Mouse (Mus musculus) midbrain, embryonic 10.5 days (tissue): ENCODE data around the gene Ly75. TPM values are rescaled to one million over a fixed set of nuclear protein-coding genes. Genes with fewer than 3 reads are reported as not detected.
A peak's percentile ranks its signal among the peaks of the same experiment; 100 is the strongest.

Experiments used
- DNase-seq: peaks from one replicate; pipeline ENCODE4 v3.0.0-alpha.2; 2017; ENCODE audit warnings: low spot score
- H3K27ac ChIP-seq: fragments of 300-500 bp; sonication (generic); replicated peaks from 2 replicates; pipeline ENCODE4 v1.5.1; 2016; ENCODE audit warnings: mild to moderate bottlenecking
- H3K27me3 ChIP-seq: fragments of 300-500 bp; sonication (generic); 2 replicates; pipeline ENCODE4 v1.6.1; 2016; ENCODE audit warnings: low read depth, mild to moderate bottlenecking; ENCODE audit not compliant: poor library complexity, severe bottlenecking
- H3K36me3 ChIP-seq: fragments of 300-500 bp; sonication (generic); 2 replicates; pipeline ENCODE4 v1.6.1; 2016; ENCODE audit warnings: mild to moderate bottlenecking, moderate library complexity
- H3K4me1 ChIP-seq: fragments of 300-500 bp; sonication (generic); 2 replicates; pipeline ENCODE4 v1.6.1; 2016
- H3K4me3 ChIP-seq: fragments of 300-500 bp; sonication (generic); 2 replicates; pipeline ENCODE4 v1.5.1; 2016; ENCODE audit warnings: mild to moderate bottlenecking, moderate library complexity
- H3K9me3 ChIP-seq: fragments of 300-500 bp; sonication (generic); replicated peaks from 2 replicates; pipeline ENCODE4 v1.6.1; 2016; ENCODE audit warnings: mild to moderate bottlenecking
- WGBS: fragments of 180-500 bp; shearing (Covaris S2); methylation state at CpG from one replicate; pipeline ENCODE4 v1.1.7; 2016; 5-methylcytosine and 5-hydroxymethylcytosine counted together
- polyA plus RNA-seq: library from polyadenylated mRNA; unstranded; fragments of >200 nt; fragmentation: Nextera tagmentation; extraction: Ambion mirVana; gene quantifications from 2 replicates; pipeline ENCODE4 v1.2.1, GENCODE M21; 2016

Gene Ly75
- polyA plus RNA-seq, 1 experiment from 2014 or later: 3.6 TPM

DNA sequence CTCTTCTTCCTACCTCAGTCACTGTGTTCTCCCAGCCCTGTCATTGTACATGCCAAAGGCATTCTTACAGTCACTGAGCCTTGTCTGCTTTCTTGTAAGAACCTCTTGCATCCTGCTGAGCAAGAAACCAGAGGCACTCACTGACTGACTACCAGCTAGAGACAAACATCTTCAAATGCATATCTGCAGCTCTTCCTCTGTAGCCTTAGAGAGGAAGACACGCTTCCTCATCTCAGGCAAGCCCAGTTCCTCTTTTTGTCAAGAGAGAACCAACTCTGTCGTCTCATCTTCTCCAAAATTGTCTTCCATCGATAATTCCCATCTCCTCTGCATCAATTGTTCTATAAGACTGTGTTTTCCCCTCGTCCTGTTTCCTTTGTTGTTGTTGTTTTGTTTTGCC, 94.5 kb downstream of the Ly75 start:
- 82% methylated on average over 4 of the region's 4 CpGs for WGBS
- H3K9me3 ChIP-seq: no peaks in the 10 kb centered on the region

DNA sequence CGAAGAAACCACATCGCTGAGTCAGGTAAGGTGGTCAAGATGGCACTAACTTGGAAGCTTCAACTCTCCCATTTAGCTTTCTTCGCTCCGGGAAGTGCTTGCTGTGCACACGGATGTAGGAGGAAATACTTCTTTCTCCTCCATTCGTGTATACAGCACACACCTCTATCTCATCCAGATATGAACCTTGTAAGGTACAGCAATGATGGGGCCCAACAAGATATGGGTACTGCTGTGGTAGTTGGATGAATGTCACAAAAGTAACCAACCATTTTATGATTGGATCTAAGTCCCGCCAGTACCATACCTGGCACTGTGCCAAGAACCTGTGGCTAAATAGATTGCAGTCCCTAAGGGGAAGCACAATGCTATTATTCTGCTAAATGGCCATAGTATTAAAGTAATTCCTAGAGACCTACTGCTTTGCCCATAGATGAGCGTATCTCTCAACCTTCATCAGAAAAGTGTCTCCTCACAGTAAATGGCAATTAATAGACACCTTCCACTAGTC, 97.9 kb downstream of the Ly75 start:
- Histone ChIP-seq H3K4me1 (peaks cover 18% of the 10 kb centered on the region), H3K4me3 (no peak overlapping the region), H3K27ac (no peak overlapping the region), H3K9me3 (no peaks in the 10 kb centered on the region), H3K27me3 (peaks cover 41% of the 10 kb centered on the region), H3K36me3 (no peaks in the 10 kb centered on the region)
- WGBS: 93% methylated on average over 8 of the region's 8 CpGs
- no peak for DNase-seq

More for the DNA sequence above, 94.5 kb downstream of the Ly75 start:
- Histone ChIP-seq H3K36me3 (no peaks in the 10 kb centered on the region), H3K27me3 (peaks cover 26% of the 10 kb centered on the region), H3K4me1 (peaks cover 7% of the 10 kb centered on the region), H3K4me3 (no peak overlapping the region), H3K27ac (no peak overlapping the region)
- no peak for DNase-seq

DNA sequence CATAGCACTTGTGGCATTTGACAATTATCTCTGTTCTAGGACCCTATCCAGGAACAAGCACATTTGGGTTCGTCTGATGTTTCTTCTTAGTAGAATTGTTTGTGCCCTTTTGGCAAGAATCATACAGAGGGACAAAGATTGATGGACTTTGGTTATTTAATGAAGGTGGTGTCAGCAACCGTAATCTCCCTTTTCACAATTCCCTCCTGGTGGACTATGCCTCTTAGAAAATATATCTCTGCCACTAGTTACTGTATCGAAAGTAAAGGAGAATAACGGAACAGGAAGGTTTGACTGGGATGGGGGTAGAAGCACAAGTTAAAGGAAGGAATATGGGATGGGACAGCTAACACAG, 98.7 kb downstream of the Ly75 start, which contains the start of gene Cd302:
Gene Cd302 (minus strand): TSS at position 22 of the 355 bp plus-strand sequence.
- H3K4me1 ChIP-seq: peaks cover 18% of the 10 kb centered on the region
- no peak for DNase-seq
- WGBS: 66% methylated on average over 4 of the region's 4 CpGs
- peak within 1 kb of the TSS; percentile 78 for H3K27ac ChIP-seq
- peak within 1 kb of the TSS; percentile 62 for H3K4me3 ChIP-seq
- H3K27me3 ChIP-seq: peaks cover 41% of the 10 kb centered on the region
- H3K36me3 ChIP-seq: no peaks in the 10 kb centered on the region
- H3K9me3 ChIP-seq: no peaks in the 10 kb centered on the region

DNA sequence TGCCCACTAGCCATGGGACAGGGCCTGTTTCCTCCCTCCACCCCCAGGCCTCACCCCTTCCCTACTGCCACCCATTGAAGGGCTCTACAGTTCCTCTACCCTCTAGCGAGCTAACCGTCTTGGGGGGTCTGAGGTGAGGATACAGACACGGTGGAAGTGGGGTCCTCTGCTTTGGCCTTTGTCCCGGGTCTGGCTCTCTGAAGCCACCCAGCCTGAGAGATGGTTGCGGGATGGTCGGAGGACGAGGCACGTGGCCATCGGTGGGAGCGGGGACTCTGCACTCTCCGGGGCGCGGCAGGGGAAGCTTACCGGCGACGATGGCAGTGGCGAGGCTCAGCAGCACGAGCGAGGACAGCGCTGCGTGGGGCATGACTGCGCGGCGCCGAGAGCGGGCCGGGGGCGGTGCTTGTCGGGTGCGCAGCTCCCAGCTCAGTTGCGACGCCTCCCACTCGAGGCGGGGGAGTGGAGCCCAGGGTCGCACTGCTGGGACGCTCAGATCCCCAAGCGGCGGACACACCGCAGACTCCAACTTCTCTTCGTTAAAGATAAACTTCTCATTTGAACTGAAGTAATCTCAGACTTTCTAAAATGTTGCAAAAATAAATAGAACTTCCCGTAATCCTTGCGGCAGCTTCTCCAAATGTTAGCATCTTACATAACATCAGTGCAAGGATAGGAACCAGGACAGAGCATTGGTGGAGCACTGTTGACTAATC, 99.2 kb downstream of the Ly75 start:
- Histone ChIP-seq H3K27ac (peak overlapping the region; percentile 78), H3K36me3 (no peaks in the 10 kb centered on the region), H3K4me1 (peaks cover 18% of the 10 kb centered on the region), H3K4me3 (peak overlapping the region; percentile 62), H3K9me3 (no peaks in the 10 kb centered on the region), H3K27me3 (peaks cover 41% of the 10 kb centered on the region)
- WGBS: 1% methylated on average over 42 of the region's 42 CpGs
- peak; percentile 57 for DNase-seq

DNA sequence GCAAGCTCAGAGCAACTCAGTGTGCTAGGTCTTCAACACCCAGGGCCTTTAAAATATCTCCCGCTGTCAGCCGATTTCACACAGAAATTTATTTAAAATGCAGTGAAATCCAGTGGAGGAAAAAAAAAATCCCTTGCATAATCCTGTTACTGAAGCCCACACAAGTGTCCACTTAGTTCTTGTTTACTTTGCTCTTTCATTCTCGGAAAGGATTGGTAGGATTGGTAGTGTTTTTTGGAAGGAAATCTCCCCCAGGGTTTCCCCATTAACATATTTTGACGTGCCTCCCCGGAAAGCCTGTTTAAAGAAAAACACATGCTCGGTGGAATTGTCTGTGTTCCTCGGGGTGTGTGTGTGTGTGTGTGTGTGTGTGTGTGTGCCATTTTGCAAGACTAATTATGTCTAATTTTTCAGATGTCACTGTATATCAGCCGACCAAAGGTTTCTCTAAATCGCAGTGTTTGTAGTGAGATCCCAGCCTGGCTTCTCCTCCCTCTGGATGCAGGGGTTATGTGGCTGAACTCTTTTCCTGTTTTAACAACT, 99.8 kb downstream of the Ly75 start:
- Histone ChIP-seq H3K27me3 (peaks cover 41% of the 10 kb centered on the region), H3K4me3 (peak overlapping the region; percentile 62), H3K27ac (peak overlapping the region; percentile 78), H3K9me3 (no peaks in the 10 kb centered on the region), H3K36me3 (no peaks in the 10 kb centered on the region), H3K4me1 (peaks cover 18% of the 10 kb centered on the region)
- 10% methylated on average over 9 of the region's 9 CpGs for WGBS
- DNase-seq: no peak

DNA sequence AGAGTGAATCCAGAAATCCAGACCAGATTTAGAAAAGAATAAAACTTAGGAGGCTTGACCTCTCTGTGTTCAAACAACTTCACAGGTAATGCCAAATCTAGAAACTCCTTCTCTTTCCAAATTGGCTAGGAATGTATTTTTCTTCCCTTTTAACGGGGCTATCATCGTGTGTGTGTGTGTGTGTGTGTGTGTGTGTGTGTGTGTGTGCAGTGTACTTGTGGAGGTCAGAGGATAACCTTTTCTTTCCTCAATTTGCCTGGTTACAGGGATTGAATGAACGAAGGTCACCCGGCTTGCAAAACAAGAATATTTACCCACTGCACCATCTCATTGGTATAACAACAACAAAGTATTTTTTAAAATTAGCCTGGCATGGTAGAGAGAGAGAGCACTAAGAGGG, 100.5 kb downstream of the Ly75 start:
- H3K4me1 ChIP-seq: peaks cover 18% of the 10 kb centered on the region
- peaks cover 41% of the 10 kb centered on the region for H3K27me3 ChIP-seq
- H3K27ac ChIP-seq: no peak overlapping the region
- 78% methylated on average over 4 of the region's 4 CpGs for WGBS
- H3K4me3 ChIP-seq: no peak overlapping the region
- no peak for DNase-seq
- H3K36me3 ChIP-seq: no peaks in the 10 kb centered on the region
- no peaks in the 10 kb centered on the region for H3K9me3 ChIP-seq

DNA sequence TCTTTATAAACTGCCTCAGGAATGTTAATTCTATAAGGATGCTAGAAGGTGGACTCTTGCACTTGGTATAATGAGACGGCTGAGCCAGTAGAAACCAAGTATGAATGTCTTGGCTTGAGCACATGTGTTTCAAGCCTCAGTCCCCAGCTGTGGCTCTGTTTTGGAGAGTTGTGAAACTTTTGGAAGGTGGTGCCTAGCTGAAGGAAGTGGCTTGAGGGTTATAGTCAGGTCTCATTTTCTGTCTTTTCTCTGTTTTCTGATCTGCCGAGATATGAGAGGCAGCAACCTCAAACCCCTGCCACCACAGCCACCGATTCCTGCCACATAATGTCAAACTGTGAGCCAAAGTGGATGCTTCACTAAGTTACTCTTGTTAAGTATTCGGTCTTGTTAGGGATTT, 104.5 kb downstream of the Ly75 start:
- Histone ChIP-seq H3K27me3 (peaks cover 16% of the 10 kb centered on the region), H3K27ac (no peak overlapping the region), H3K36me3 (no peaks in the 10 kb centered on the region), H3K9me3 (no peaks in the 10 kb centered on the region), H3K4me1 (peaks cover 11% of the 10 kb centered on the region), H3K4me3 (no peak overlapping the region)
- WGBS: 89% methylated on average over 4 of the region's 4 CpGs
- no peak for DNase-seq

DNA sequence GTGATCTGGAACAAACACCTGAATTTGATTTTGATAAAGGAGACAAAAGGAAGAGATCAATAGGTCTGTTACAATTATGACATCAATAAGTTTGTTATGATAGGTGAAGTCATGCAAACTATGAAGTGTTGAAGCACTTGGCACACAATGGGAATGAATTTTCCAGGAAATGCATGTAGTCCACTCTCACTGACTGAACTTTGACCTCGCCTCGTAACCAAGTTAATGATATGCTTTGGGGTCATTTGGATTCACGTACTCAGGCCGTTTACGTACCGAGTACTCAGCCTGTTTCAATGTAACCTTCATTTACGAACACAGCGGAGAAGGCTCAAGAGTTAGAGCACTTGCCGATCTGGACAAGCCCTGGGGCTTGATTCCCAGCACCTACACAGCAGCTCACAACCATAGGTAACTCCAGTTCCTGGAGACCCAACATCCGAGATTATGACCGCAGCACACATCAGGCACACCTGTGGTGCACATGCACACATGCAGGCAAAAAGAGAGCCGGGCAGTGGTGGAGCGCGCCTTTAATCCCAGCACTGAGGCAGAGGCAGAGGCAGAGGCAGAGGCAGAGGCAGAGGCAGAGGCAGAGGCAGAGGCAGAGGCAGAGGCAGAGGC, 113.1 kb downstream of the Ly75 start:
- Histone ChIP-seq H3K27ac (no peak overlapping the region), H3K27me3 (no peaks in the 10 kb centered on the region), H3K4me1 (no peaks in the 10 kb centered on the region), H3K9me3 (0 out of 2 replicates have a peak, but pooled peaks cover 5% of the 10 kb centered on the region), H3K4me3 (no peak overlapping the region), H3K36me3 (0 out of 2 replicates have a peak, but pooled peaks cover 4% of the 10 kb centered on the region)
- DNase-seq: no peak
- WGBS: 96% methylated on average over 14 of the region's 14 CpGs

DNA sequence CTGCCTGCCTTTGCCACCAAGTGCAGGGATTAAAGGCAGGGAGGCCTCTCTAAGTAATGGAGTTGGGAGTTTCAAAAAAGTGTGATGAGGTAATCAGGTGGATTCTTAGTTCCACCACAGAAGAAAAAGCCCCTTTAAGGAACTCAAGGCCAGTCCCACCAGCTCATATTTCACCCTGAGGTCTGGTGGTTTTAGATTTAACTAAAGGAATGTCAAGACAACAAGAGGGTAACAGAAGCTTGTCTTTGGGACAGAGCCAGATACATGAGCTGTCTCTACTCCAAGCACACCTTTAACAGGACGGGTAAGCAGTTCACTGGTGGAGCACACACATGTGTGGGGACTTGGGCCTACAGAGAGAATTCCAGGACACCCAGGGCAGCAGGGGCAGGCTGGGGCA, 115.5 kb downstream of the Ly75 start:
- 0 out of 2 replicates have a peak, but pooled peaks cover 5% of the 10 kb centered on the region for H3K9me3 ChIP-seq
- DNase-seq: no peak
- WGBS: 59% methylated on average over 1 of the region's 1 CpGs
- no peaks in the 10 kb centered on the region for H3K4me1 ChIP-seq
- 0 out of 2 replicates have a peak, but pooled peaks cover 4% of the 10 kb centered on the region for H3K36me3 ChIP-seq
- no peaks in the 10 kb centered on the region for H3K27me3 ChIP-seq
- H3K4me3 ChIP-seq: no peak overlapping the region
- H3K27ac ChIP-seq: no peak overlapping the region

DNA sequence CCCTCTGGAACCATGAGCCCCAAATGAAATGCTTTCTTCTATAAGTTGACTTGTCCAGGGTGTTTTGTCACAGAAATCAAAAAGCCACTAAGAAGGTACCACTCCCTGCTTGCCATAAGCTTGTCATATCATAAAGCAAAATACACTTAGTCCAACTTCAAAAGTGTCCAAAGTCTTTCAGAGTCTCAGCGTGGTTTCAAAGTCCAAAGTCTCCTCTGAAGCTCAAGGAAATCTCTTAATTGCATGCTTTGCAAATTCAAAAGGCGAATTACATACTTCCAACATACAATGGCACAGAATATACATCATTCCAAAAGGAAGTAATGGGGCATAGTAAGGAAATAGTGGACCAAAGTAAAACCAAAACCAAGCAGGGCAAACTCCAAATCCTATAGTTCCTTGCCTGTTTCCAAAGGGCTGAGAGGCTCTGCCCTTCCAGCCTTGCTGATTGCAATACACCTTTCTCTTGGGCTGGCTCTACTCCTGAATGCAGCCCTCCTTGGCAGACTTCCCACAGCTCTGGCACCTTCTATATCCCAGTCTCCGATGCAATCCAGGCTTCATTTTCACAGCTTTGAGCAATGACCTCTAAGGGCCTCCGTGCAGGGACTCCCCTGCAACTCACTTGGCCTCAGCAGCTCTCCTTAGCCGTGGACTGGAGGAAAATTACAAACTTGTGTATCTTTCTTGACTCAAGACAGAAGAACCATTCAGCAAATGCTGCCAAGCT, 122.3 kb downstream of the Ly75 start:
- Histone ChIP-seq H3K27me3 (no peaks in the 10 kb centered on the region), H3K27ac (no peak overlapping the region), H3K4me1 (no peaks in the 10 kb centered on the region), H3K36me3 (no peaks in the 10 kb centered on the region), H3K4me3 (no peak overlapping the region), H3K9me3 (no peaks in the 10 kb centered on the region)
- WGBS: 89% methylated on average over 5 of the region's 5 CpGs
- DNase-seq: no peak

DNA sequence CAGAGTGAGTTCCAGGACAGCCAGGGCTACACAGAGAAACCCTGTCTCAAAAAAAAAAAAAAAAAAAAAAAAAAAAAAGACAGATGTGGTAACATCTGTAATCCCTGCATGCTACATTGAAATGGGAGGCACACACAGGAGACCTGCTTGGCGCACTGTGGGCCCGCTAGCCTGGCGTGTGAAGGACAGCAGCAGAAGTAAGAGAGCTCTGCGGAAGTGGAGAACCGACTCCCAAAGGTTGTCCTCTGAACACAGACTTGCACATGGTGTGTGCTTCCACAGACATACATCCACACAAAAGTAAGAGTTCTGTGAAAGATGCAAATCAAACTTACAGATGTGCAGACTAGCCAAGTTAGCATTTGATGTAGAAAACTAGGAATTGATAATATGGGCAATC, 123.9 kb downstream of the Ly75 start:
- H3K27ac ChIP-seq: no peak overlapping the region
- H3K36me3 ChIP-seq: peaks cover 3% of the 10 kb centered on the region
- no peaks in the 10 kb centered on the region for H3K9me3 ChIP-seq
- no peaks in the 10 kb centered on the region for H3K4me1 ChIP-seq
- no peaks in the 10 kb centered on the region for H3K27me3 ChIP-seq
- no peak overlapping the region for H3K4me3 ChIP-seq
- 92% methylated on average over 5 of the region's 5 CpGs for WGBS
- DNase-seq: no peak

DNA sequence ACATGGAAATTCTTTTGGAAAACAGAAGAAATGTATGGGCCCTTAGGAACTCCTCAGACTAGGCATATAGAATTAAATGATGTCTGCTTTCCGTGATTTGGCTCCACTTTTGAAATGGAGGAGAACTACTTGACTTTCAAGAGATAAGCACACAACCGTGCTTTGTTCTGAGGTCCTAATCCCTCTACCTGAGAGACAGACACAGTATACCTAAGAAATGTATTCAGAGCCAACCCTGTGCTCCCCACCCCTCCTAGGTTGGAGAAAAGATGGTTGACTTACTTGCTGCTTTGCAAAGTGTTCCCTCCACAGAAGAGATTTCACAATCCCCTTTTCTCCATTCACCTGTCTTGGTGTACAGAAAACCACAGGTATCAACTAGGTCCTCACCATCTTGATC, 126.4 kb downstream of the Ly75 start:
- peaks cover 6% of the 10 kb centered on the region for H3K36me3 ChIP-seq
- no peaks in the 10 kb centered on the region for H3K9me3 ChIP-seq
- no peak for DNase-seq
- no peak overlapping the region for H3K27ac ChIP-seq
- no peak overlapping the region for H3K4me3 ChIP-seq
- 84% methylated on average over 2 of the region's 2 CpGs for WGBS
- H3K4me1 ChIP-seq: no peaks in the 10 kb centered on the region
- no peaks in the 10 kb centered on the region for H3K27me3 ChIP-seq
